Mouse (Mus musculus) liver, adult 2 months (tissue): Measurements from ENCODE around the gene Il12b.

Source experiments
- CTCF ChIP-seq: fragments of 200-500 bp; IDR thresholded peaks from 2 replicates; pipeline ENCODE4 v1.5.1; 2011; ENCODE audit warnings: low read depth, low read length, control low read depth
- POLR2A ChIP-seq: fragments of 200-500 bp; IDR thresholded peaks from 2 replicates; pipeline ENCODE4 v1.6.1; 2011; ENCODE audit warnings: low read length, control low read depth; ENCODE audit not compliant: insufficient read depth; ENCODE audit errors: extremely low read depth

GRCm38 (mm10) chr11:44417403-44417802, 17.5 kb downstream of the Il12b start:
- TF ChIP-seq CTCF = no peak
- no peak for TF ChIP-seq POLR2A
